Mouse (Mus musculus) ES-E14 (cell line): Measurements from ENCODE around the gene Auh. TPM values are rescaled to one million over a fixed set of nuclear protein-coding genes. Genes with fewer than 3 reads are reported as not detected.

ENCODE experiments used
- DNase-seq: peaks from one replicate; pipeline ENCODE4 v3.0.0-alpha.2; 2013; ENCODE audit warnings: low read depth, low spot score
- H3K27ac ChIP-seq: 2 replicates; pipeline ENCODE4 v1.5.1; 2012; ENCODE audit warnings: low read depth, mild to moderate bottlenecking, low read length, moderate library complexity, mixed read lengths; ENCODE audit not compliant: poor library complexity, insufficient read depth, severe bottlenecking
- H3K36me3 ChIP-seq: 2 replicates; pipeline ENCODE4 v1.6.1; 2012; ENCODE audit warnings: mild to moderate bottlenecking, low read length, moderate library complexity, mixed read lengths; ENCODE audit not compliant: control insufficient read depth, poor library complexity, insufficient read depth, severe bottlenecking
- H3K4me1 ChIP-seq, 2 experiments: fragments of 150-350 bp in 1 of 2; sonication (generic) in 1 of 2; 2 replicates each; pipeline ENCODE4 v1.6.1; 2012; ENCODE audit warnings: low read length in 2 of 2, mild to moderate bottlenecking in 1 of 2, mixed read lengths in 1 of 2; ENCODE audit not compliant: control insufficient read depth in 2 of 2, insufficient read depth in 2 of 2, poor library complexity in 1 of 2
- H3K4me3 ChIP-seq, 2 experiments: fragments of 150-350 bp in 1 of 2; sonication (generic) in 1 of 2; 2 replicates each; pipeline ENCODE4 v1.5.1; 2012; ENCODE audit warnings: low read length in 2 of 2, low read depth in 1 of 2, mild to moderate bottlenecking in 1 of 2, mixed read lengths in 1 of 2; ENCODE audit not compliant: insufficient read depth in 1 of 2, poor library complexity in 1 of 2, severe bottlenecking in 1 of 2
- H3K9ac ChIP-seq: 2 replicates; pipeline ENCODE4 v1.6.1; 2012; ENCODE audit warnings: low read depth, mild to moderate bottlenecking, low read length, mixed read lengths; ENCODE audit not compliant: poor library complexity, insufficient read depth, severe bottlenecking
- H3K9me3 ChIP-seq: fragments of 150-350 bp; sonication (generic); 2 replicates; pipeline ENCODE4 v1.6.1; 2012; ENCODE audit warnings: low read depth, mild to moderate bottlenecking, low read length; ENCODE audit not compliant: control insufficient read depth, insufficient read depth
- CHD2 ChIP-seq: IDR thresholded peaks from 2 replicates; pipeline ENCODE4 v1.6.1; 2014; ENCODE audit warnings: mild to moderate bottlenecking, low read depth, low read length, inconsistent platforms
- HCFC1 ChIP-seq: IDR thresholded peaks from 2 replicates; pipeline ENCODE4 v1.6.1; 2012; ENCODE audit warnings: low read length, inconsistent platforms, borderline replicate concordance; ENCODE audit not compliant: insufficient read depth
- MAFK ChIP-seq: IDR thresholded peaks from 2 replicates; pipeline ENCODE4 v1.6.1; 2014; ENCODE audit warnings: mild to moderate bottlenecking, low read depth, low read length, inconsistent platforms; ENCODE audit not compliant: insufficient read depth
- ZC3H11A ChIP-seq: IDR thresholded peaks from 2 replicates; pipeline ENCODE4 v1.6.1; 2012; ENCODE audit warnings: low read depth, mild to moderate bottlenecking, inconsistent platforms, low read length, borderline replicate concordance
- ZNF384 ChIP-seq: IDR thresholded peaks from 2 replicates; pipeline ENCODE4 v1.6.1; 2012; ENCODE audit warnings: low read depth, low read length, inconsistent platforms
- in situ Hi-C, 2 experiments: fragments of 600-800 bp; cut with MboI; formaldehyde crosslinking; loops; one replicate each; pipeline ENCODE4 v1.15.1; 2025; ENCODE audit warnings: low sequenced_read_pairs in 2 of 2, inconsistent platforms in 1 of 2; ENCODE audit not compliant: unreplicated experiment in 2 of 2
- total RNA-seq: library from RNA; depleted of rRNA; stranded (reverse); fragments of 300-350 nt; gene quantifications from 2 replicates; pipeline ENCODE4 v1.2.3, GENCODE M21; 2012

Gene Auh
- total RNA-seq, 1 experiment = 14.5 TPM

DNA sequence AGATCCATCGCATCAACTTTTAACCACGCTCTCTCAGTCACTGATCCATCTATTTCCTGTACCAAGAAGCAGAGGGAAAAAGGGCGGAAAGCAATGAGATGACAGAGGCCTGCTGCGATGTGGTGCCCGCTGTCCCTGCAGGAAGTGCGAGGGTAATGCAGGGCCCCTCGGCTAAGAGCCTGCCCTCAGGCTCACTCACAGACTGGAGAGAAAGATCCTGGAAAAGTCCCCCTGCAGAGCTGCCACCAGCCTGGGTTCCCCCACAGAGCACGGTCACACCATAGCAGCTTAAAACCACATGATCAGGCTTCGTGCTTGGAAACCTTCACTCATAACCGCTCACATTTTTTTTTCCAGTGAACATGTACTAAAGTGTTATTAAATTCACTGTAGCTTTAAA is 25.7 kb downstream of the Auh start:
- H3K4me3 ChIP-seq = no peak overlapping the region
- H3K36me3 ChIP-seq = peaks cover under 1% of the 10 kb centered on the region; the same call in 1 of the 2 replicates
- in situ Hi-C loops = no loop called here
- DNase-seq = no peak
- no peak overlapping the region for H3K9ac ChIP-seq
- no peak overlapping the region for H3K27ac ChIP-seq
- H3K4me1 ChIP-seq = no peaks in the 10 kb centered on the region
- TF ChIP-seq ZC3H11A (no peak), CHD2 (no peak), HCFC1 (no peak), ZNF384 (no peak), MAFK (no peak)
- H3K9me3 ChIP-seq = no peaks in the 10 kb centered on the region

DNA sequence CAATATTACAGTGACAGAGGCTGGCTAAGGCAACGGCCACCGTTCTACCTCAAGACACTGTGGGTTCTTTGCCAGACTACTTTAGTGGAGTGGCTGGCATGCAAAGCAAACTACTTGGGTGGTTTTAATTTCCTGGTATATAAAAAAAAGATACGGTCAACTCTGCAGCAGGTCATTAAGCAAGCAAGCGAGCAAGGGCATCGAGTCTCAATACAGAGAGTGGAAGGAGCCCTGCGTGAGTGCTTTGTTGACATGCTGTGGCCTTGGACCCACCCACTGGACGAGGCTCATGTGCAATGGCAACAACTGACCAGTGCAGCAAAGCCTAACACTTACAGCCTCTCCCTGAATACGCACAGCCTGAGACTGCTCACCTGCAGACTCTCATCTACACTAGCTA is 27.0 kb downstream of the Auh start:
- Histone ChIP-seq H3K27ac (no peak overlapping the region), H3K9me3 (no peaks in the 10 kb centered on the region), H3K36me3 (no peaks in the 10 kb centered on the region; the same call in 1 of the 2 replicates), H3K9ac (no peak overlapping the region), H3K4me1 (no peaks in the 10 kb centered on the region), H3K4me3 (no peak overlapping the region)
- no peak for TF ChIP-seq HCFC1
- no peak for TF ChIP-seq ZC3H11A
- TF ChIP-seq ZNF384 = no peak
- no peak for TF ChIP-seq MAFK
- TF ChIP-seq CHD2 = no peak
- in situ Hi-C loops = no loop called here
- DNase-seq = no peak

- DNase-seq = no peak
- TF ChIP-seq ZC3H11A = no peak
- no peak for TF ChIP-seq ZNF384
- TF ChIP-seq HCFC1 = no peak
- TF ChIP-seq MAFK = no peak
- no peak for TF ChIP-seq CHD2
- Histone ChIP-seq H3K36me3 (no peaks in the 10 kb centered on the region), H3K27ac (no peak overlapping the region), H3K4me3 (no peak overlapping the region), H3K9ac (no peak overlapping the region), H3K4me1 (no peaks in the 10 kb centered on the region), H3K9me3 (no peaks in the 10 kb centered on the region)
- in situ Hi-C loops = no loop called here
Measured at GRCm38 (mm10) chr13:52899664-52900063, 29.8 kb downstream of the Auh start.

DNA sequence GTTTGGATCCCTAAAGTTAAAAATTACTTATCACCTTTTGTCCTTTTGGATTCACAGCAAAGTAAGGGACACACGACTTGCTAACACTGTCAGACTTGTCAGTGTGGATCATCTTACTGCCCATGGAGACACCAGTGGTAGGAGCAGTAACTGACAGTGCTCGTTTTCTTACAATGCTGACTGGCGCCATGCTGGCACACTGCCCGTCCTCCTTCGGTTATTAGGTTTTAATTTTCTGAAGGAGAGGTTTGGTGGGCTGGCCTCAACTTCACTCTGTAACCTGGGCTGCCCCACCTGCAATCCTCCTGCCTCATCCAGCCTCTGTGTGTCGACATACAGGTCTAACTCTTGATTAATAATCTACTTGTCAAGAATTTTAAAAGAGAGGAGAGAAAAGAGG is 31.7 kb downstream of the Auh start:
- H3K4me1 ChIP-seq = no peaks in the 10 kb centered on the region
- no peak for DNase-seq
- H3K9ac ChIP-seq = no peak overlapping the region

GRCm38 (mm10) chr13:52892791-52893190 is 36.7 kb downstream of the Auh start:
- no peak for TF ChIP-seq ZNF384
- no peak overlapping the region for H3K9ac ChIP-seq
- no peaks in the 10 kb centered on the region for H3K9me3 ChIP-seq
- H3K27ac ChIP-seq = no peak overlapping the region
- 0 out of 4 replicates have a peak, but pooled peaks cover 0 to 5% of the 10 kb centered on the region in 2 experiments for H3K4me1 ChIP-seq
- DNase-seq = no peak
- in situ Hi-C loops = no loop called here
- H3K36me3 ChIP-seq = no peaks in the 10 kb centered on the region
- H3K4me3 ChIP-seq = no peak overlapping the region

More for the DNA sequence above, 31.7 kb downstream of the Auh start:
- no peak overlapping the region for H3K27ac ChIP-seq
- no peaks in the 10 kb centered on the region for H3K9me3 ChIP-seq
- in situ Hi-C loops = no loop called here
- TF ChIP-seq HCFC1 = no peak
- TF ChIP-seq CHD2 = no peak
- TF ChIP-seq ZC3H11A = no peak
- TF ChIP-seq MAFK = no peak
- TF ChIP-seq ZNF384 = no peak
- H3K4me3 ChIP-seq = no peak overlapping the region
- no peaks in the 10 kb centered on the region for H3K36me3 ChIP-seq
